Mouse (Mus musculus): Measurements from ENCODE around the gene Mfsd6l.

GRCm38 (mm10) chr11:68583906-68584480 lies 28.0 kb downstream of the Mfsd6l start:
- TF ChIP-seq CTCF (IDR thresholded peaks at IDR 0.05; ENCODE audit: insufficient read depth, low read length) (no peak), POLR2A (IDR thresholded peaks at IDR 0.05; ENCODE audit: borderline replicate concordance, extremely low read depth, low read depth, low read length) (no peak)

All from lung, adult 2 months (tissue).